Mouse (Mus musculus): ENCODE measurements at regions not wholly inside any gene's neighbourhood (a gene's known extent, or its start where the extent isn't known, plus 50 kb on each side); places are given as distances from the start of the nearest gene placed in this dataset.

- DNase-seq (ENCODE audit: extremely low read depth, insufficient read length, low spot score): no peak
These were observed 247.5 kb downstream of the Drd1 start for GRCm38 (mm10) chr13:53807791-53808525.

- no peak for DNase-seq (ENCODE audit: extremely low read depth, insufficient read length, low spot score)
These were observed 249.6 kb downstream of the Drd1 start for GRCm38 (mm10) chr13:53805872-53806271.

GRCm38 (mm10) chr13:53800978-53801377 lies 254.5 kb downstream of the Drd1 start:
- DNase-seq (ENCODE audit: extremely low read depth, insufficient read length, low spot score): no peak

- DNase-seq (ENCODE audit: extremely low read depth, insufficient read length, low spot score): no peak
These were observed 266.7 kb downstream of the Drd1 start for GRCm38 (mm10) chr13:53788809-53789208.

- peak; percentile 15 for DNase-seq (ENCODE audit: extremely low read depth, insufficient read length, low spot score)
These were observed 272.0 kb downstream of the Drd1 start for GRCm38 (mm10) chr13:53783492-53783891.

- DNase-seq (ENCODE audit: extremely low read depth, insufficient read length, low spot score): no peak
These were observed 276.4 kb downstream of the Drd1 start for GRCm38 (mm10) chr13:53779150-53779549.

- no peak for DNase-seq (ENCODE audit: extremely low read depth, insufficient read length, low spot score)
These were observed 279.1 kb downstream of the Drd1 start for GRCm38 (mm10) chr13:53776421-53776820.

- DNase-seq (ENCODE audit: extremely low read depth, insufficient read length, low spot score): no peak
These were observed 279.8 kb downstream of the Drd1 start for GRCm38 (mm10) chr13:53775687-53776086.

GRCm38 (mm10) chr13:53764613-53765243 lies 290.8 kb downstream of the Drd1 start:
- peak; percentile 20 for DNase-seq (ENCODE audit: extremely low read depth, insufficient read length, low spot score)

GRCm38 (mm10) chr13:53757576-53758237 lies 284.8 kb upstream of the Msx2 start:
- DNase-seq (ENCODE audit: extremely low read depth, insufficient read length, low spot score): no peak

GRCm38 (mm10) chr13:53756970-53757530 lies 284.2 kb upstream of the Msx2 start:
- DNase-seq (ENCODE audit: extremely low read depth, insufficient read length, low spot score): no peak

GRCm38 (mm10) chr13:53755046-53755615 lies 282.3 kb upstream of the Msx2 start:
- no peak for DNase-seq (ENCODE audit: extremely low read depth, insufficient read length, low spot score)

- no peak for DNase-seq (ENCODE audit: extremely low read depth, insufficient read length, low spot score)
These were observed 280.2 kb upstream of the Msx2 start for GRCm38 (mm10) chr13:53753049-53753448.

GRCm38 (mm10) chr13:53740981-53741380 lies 268.1 kb upstream of the Msx2 start:
- no peak for DNase-seq (ENCODE audit: extremely low read depth, insufficient read length, low spot score)

GRCm38 (mm10) chr13:53739127-53739526 lies 266.3 kb upstream of the Msx2 start:
- DNase-seq (ENCODE audit: extremely low read depth, insufficient read length, low spot score): no peak

GRCm38 (mm10) chr13:53734944-53735343 lies 262.1 kb upstream of the Msx2 start:
- DNase-seq (ENCODE audit: extremely low read depth, insufficient read length, low spot score): no peak

- peak; percentile 53 for DNase-seq (ENCODE audit: extremely low read depth, insufficient read length, low spot score)
These were observed 257.5 kb upstream of the Msx2 start for GRCm38 (mm10) chr13:53730259-53730902.

GRCm38 (mm10) chr13:53729848-53730247 lies 257.0 kb upstream of the Msx2 start:
- peak; percentile 59 for DNase-seq (ENCODE audit: extremely low read depth, insufficient read length, low spot score)

GRCm38 (mm10) chr13:53726031-53726430 lies 253.2 kb upstream of the Msx2 start:
- DNase-seq (ENCODE audit: extremely low read depth, insufficient read length, low spot score): no peak

- no peak for DNase-seq (ENCODE audit: extremely low read depth, insufficient read length, low spot score)
These were observed 250.0 kb upstream of the Msx2 start for GRCm38 (mm10) chr13:53722881-53723280.

GRCm38 (mm10) chr13:53721038-53721463 lies 248.2 kb upstream of the Msx2 start:
- no peak for DNase-seq (ENCODE audit: extremely low read depth, insufficient read length, low spot score)

All from 3134 (cell line).